Mouse (Mus musculus) hindbrain, embryonic 16.5 days (tissue): Measurements from ENCODE around the gene Galk1. TPM values are rescaled to one million over a fixed set of nuclear protein-coding genes. Genes with fewer than 3 reads are reported as not detected.
"Not testable (repeated sequence)": the region's sequence is repeated elsewhere in the genome, so short reads cannot be mapped to it uniquely, and the experiment has no call there.

ENCODE experiments used
- ATAC-seq: fragments of 200-750 bp; cut with Nextera tagmentation; 2 replicates; pipeline ENCODE4 v1.8.0; 2017; ENCODE audit warnings: moderate TSS enrichment, moderate library complexity
- H3K27ac ChIP-seq: fragments of 300-500 bp; sonication (generic); 2 replicates; pipeline ENCODE4 v1.5.1; 2014; ENCODE audit warnings: low read depth, mild to moderate bottlenecking, control low read depth, low read length, moderate library complexity
- H3K27me3 ChIP-seq: fragments of 300-500 bp; sonication (generic); replicated peaks from 2 replicates; pipeline ENCODE4 v1.6.1; 2014; ENCODE audit warnings: low read length; ENCODE audit not compliant: control insufficient read depth, insufficient read depth
- H3K36me3 ChIP-seq: fragments of 300-500 bp; sonication (generic); 2 replicates; pipeline ENCODE4 v1.6.1; 2014; ENCODE audit warnings: mild to moderate bottlenecking, low read length, moderate library complexity, mixed read lengths; ENCODE audit not compliant: control insufficient read depth, insufficient read depth
- H3K4me1 ChIP-seq: fragments of 300-500 bp; sonication (generic); 2 replicates; pipeline ENCODE4 v1.6.1; 2014; ENCODE audit warnings: low read depth, low read length; ENCODE audit not compliant: control insufficient read depth, insufficient read depth
- H3K4me2 ChIP-seq: fragments of 300-500 bp; sonication (generic); 2 replicates; pipeline ENCODE4 v1.6.1; 2014; ENCODE audit warnings: mild to moderate bottlenecking, low read length, control low read depth, moderate library complexity
- H3K4me3 ChIP-seq: fragments of 300-500 bp; sonication (generic); 2 replicates; pipeline ENCODE4 v1.5.1; 2014; ENCODE audit warnings: mild to moderate bottlenecking, low read length, control low read depth, moderate library complexity
- H3K9ac ChIP-seq: fragments of 300-500 bp; sonication (generic); 2 replicates; pipeline ENCODE4 v1.6.1; 2014; ENCODE audit warnings: low read depth, mild to moderate bottlenecking, control low read depth, low read length, moderate library complexity
- H3K9me3 ChIP-seq: fragments of 300-500 bp; sonication (generic); 2 replicates; pipeline ENCODE4 v1.6.1; 2014; ENCODE audit warnings: mild to moderate bottlenecking, low read length, moderate library complexity; ENCODE audit not compliant: control insufficient read depth
- WGBS: fragments of 180-500 bp; shearing (Covaris S2); extraction: QIAGEN DNeasy Blood & Tissue Kit; methylation state at CpG from one replicate; pipeline ENCODE4 v1.1.7; 2014; 5-methylcytosine and 5-hydroxymethylcytosine counted together
- polyA plus RNA-seq: library from polyadenylated mRNA; unstranded; fragments of >200 nt; fragmentation: Nextera tagmentation; extraction: Ambion mirVana; gene quantifications from 2 replicates; pipeline ENCODE4 v1.2.1, GENCODE M21; 2015

Galk1 gene
- polyA plus RNA-seq, 1 experiment from 2014 or later = 76.0 TPM

DNA sequence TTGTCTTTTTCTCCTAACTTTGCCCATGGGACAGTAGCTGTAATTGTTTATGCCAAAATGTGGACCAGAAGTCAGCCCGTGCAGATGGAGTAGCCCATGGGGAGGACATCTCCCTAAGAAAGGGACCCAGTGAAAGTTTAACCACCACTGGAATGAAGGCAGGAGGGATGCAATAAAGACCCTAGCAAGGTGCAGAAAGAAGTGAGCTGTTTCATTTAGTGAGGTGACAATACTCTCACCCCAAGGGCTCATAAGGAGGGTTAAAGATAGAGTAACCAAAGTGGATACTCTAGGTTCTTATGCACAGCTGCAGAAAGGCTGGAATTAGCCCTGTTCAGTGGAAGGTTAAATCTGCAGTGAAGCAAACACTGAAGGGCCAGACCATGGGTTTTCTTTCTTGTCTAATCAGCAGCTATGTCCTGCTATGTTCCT lies 6.9 kb upstream of the Galk1 start:
- Histone ChIP-seq H3K4me1 (peaks cover 10% of the 10 kb centered on the region), H3K4me3 (no peak overlapping the region), H3K9ac (no peak overlapping the region), H3K27ac (no peak overlapping the region), H3K27me3 (no peaks in the 10 kb centered on the region), H3K36me3 (peaks cover 7% of the 10 kb centered on the region; the same call in 1 of the 2 replicates), H3K9me3 (no peaks in the 10 kb centered on the region), H3K4me2 (no peak overlapping the region)
- no peak for ATAC-seq
- WGBS = 37% methylated on average over 1 of the region's 1 CpGs

DNA sequence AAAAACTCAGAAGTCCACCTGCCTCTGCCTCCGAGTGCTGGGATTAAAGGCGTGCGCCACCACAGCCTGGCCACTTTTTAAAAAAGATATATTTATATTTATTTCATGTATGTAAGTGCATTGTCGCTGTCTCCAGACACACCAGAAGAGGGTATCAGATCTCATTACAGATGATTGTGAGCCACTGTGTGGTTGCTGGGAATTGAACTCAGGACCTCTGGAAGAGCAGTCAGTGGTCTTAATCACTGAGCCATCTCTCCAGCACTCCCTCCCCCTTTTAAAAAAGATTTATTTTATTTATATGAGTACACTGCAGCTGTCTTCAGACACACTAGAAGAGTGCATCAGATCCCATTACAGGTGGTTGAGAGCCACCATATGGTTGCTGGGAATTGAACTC lies 6.3 kb upstream of the Galk1 start:
- H3K4me1 ChIP-seq, H3K9me3 ChIP-seq, H3K4me2 ChIP-seq, H3K4me3 ChIP-seq, ATAC-seq, H3K27ac ChIP-seq, H3K9ac ChIP-seq, H3K36me3 ChIP-seq, H3K27me3 ChIP-seq: not testable (repeated sequence)
- 91% methylated on average over 4 of the region's 4 CpGs for WGBS

DNA sequence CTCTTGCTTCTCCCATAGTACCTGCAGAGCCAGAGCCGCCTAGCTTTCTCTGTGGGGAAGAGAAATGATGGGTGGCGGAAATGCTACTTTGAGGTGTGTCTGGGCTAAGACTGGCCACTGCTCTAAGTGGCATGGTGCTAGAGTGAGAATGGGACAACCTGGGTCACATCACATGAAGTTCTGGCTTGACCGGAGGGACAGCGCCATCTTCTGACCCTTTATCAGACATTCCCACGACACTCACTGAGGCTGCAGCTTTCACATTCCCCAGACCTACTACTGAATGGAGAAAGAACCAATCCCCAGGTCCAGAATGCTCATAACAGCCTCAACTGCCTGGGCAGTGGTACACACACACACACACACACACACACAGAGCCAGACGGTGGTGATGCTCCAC lies 5.6 kb upstream of the Galk1 start:
- Histone ChIP-seq H3K9ac (no peak overlapping the region), H3K9me3 (no peaks in the 10 kb centered on the region), H3K27me3 (no peaks in the 10 kb centered on the region), H3K27ac (no peak overlapping the region), H3K4me3 (no peak overlapping the region), H3K4me2 (no peak overlapping the region), H3K4me1 (peaks cover 10% of the 10 kb centered on the region), H3K36me3 (peaks cover 7% of the 10 kb centered on the region; the same call in 1 of the 2 replicates)
- WGBS = 22% methylated on average over 6 of the region's 6 CpGs
- ATAC-seq = peak; percentile 32; the same call in 1 of the 2 replicates

DNA sequence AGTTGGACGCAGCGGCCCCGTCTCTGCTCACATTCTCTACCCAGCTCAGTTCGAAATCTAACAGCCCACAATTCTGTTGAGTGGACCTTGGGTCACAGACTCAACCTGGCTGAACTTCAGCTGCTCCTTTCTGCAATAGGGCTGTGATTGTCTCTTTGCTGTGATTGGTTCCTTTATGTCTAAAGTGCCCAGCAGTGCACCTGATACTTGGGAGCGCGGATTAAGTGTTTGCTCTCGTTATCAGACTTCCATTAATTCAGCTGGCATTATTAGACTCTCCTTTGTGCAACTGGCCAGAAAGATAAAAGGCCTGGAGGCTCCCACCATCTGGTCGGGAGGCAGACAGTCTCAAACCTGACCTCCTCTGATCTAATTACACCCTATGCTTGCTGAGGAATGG lies 2.3 kb upstream of the Galk1 start:
- 63% methylated on average over 8 of the region's 8 CpGs for WGBS
- Histone ChIP-seq H3K27ac (no peak overlapping the region), H3K9ac (no peak overlapping the region), H3K4me3 (no peak overlapping the region), H3K36me3 (no peaks in the 10 kb centered on the region; the same call in 1 of the 2 replicates), H3K4me2 (no peak overlapping the region), H3K27me3 (no peaks in the 10 kb centered on the region), H3K9me3 (no peaks in the 10 kb centered on the region), H3K4me1 (peaks cover 7% of the 10 kb centered on the region; the same call in 1 of the 2 replicates)
- no peak for ATAC-seq

DNA sequence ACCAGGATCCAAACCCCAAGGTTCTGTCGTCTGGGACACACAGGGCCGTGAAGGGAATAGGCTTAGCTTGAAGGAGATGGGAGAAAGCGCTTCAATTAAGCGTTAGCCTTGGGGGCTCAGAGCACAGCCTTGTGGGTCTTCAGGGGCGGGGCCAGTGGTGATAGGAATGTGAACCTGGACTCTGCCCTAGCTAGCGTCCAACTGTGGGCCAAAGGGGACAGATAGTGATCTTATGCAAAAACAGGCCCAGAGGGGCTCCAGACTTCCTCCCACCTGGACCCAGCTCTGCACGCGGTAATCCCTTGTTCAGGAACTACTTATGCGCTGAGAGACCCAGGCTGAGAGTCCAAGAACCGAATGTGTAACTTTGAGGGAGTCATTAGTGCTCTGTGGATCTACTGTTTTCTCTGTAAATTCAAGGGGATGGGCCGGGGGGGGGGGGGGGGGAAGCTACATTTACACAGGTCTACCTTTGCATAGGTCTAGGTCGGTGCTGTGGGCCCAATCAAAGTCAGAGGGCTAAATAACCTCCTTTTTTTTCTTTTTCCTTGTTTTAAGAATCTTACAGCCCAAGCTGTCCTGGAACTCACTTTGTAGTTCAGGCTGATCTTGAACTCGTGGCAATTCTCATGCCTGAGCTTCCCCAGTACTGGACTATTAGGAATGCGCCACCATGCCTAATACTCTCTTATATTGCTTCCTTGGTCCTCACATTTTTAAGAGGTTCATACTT lies 824 bp downstream of the Galk1 start:
- Histone ChIP-seq H3K9me3 (no peaks in the 10 kb centered on the region), H3K4me2 (peak overlapping the region; percentile 87), H3K27me3 (no peaks in the 10 kb centered on the region), H3K4me1 (peaks cover 7% of the 10 kb centered on the region; the same call in 1 of the 2 replicates), H3K9ac (peak overlapping the region; percentile 87), H3K27ac (peak overlapping the region; percentile 83), H3K4me3 (peak overlapping the region; percentile 68), H3K36me3 (no peaks in the 10 kb centered on the region; the same call in 1 of the 2 replicates)
- WGBS = 30% methylated on average over 14 of the region's 14 CpGs
- ATAC-seq = no peak

DNA sequence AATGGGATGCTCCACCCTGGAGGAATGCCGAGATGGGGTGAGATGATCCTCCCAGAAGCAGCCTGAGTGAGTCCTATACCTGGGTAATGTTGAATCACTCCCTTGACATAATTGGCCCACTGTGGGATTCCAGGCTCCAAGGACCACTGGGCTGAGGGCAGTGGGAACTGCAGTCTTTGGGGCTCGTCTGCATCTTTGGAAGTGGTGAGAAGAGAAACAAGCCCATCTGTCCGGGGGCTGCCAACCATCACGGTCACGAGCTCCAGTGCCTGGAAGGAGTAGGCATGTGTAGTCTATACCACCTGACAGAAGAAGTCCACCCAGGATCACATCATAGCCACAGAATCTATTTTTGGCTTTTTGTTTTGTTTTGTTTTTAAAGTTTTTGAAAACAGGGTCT lies 1.6 kb downstream of the Galk1 start:
- Histone ChIP-seq H3K27me3 (no peaks in the 10 kb centered on the region), H3K4me3 (no peak overlapping the region), H3K4me1 (peaks cover 7% of the 10 kb centered on the region; the same call in 1 of the 2 replicates), H3K4me2 (no peak overlapping the region), H3K9ac (no peak overlapping the region), H3K36me3 (no peaks in the 10 kb centered on the region; the same call in 1 of the 2 replicates), H3K9me3 (no peaks in the 10 kb centered on the region), H3K27ac (no peak overlapping the region; the same call in 1 of the 2 replicates)
- ATAC-seq = no peak
- WGBS = 85% methylated on average over 5 of the region's 5 CpGs

DNA sequence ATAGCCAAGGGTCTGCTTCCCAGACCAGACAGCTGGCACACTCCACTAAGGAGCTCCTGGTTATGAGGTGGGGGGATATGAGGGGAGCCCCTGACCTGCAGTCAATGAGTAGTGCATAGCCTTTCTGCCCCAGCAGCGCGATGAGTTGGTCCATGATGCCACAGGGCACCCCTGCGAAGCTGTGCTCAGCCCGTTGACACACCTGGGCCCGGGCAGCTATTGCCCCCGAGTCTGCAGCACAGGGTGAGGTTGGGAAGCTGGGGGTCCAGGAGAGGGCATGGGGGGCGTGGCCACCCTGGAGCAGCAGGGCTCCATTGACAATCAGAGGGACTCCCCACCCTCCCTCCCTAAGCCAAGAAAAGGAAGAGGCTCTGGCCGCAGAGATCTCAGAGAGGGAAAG lies 2.4 kb downstream of the Galk1 start:
- Histone ChIP-seq H3K4me2 (no peak overlapping the region), H3K36me3 (no peaks in the 10 kb centered on the region; the same call in 1 of the 2 replicates), H3K9ac (no peak overlapping the region; the same call in 1 of the 2 replicates), H3K27ac (peak overlapping the region; percentile 54), H3K4me1 (peaks cover 11% of the 10 kb centered on the region), H3K4me3 (no peak overlapping the region), H3K27me3 (no peaks in the 10 kb centered on the region), H3K9me3 (no peaks in the 10 kb centered on the region)
- no peak for ATAC-seq
- WGBS = 79% methylated on average over 8 of the region's 8 CpGs

DNA sequence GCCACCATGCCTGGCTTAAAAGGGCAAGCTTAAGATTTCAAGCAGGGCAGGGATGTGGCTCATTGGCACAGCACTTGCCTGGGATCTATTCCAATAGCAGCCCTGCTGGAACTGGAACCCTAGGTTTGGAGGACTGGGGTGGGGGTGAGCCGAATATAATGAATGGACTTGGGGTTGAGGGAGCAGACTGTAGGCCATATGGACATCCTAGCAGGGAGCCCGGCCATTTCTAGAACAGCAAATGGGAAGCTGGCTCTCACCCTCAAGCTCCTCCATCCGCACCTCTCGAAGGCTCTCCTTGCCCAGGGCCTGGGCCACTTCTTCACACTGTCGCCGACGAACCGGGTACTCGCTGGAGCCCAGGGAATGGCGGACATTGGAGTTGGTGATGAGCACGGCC lies 2.9 kb downstream of the Galk1 start:
- H3K9ac ChIP-seq = no peak overlapping the region
- peaks cover 16% of the 10 kb centered on the region for H3K4me1 ChIP-seq
- no peak overlapping the region for H3K4me2 ChIP-seq
- H3K4me3 ChIP-seq = no peak overlapping the region
- no peaks in the 10 kb centered on the region for H3K9me3 ChIP-seq
- ATAC-seq = peak; percentile 9; the same call in 1 of the 2 replicates
- 82% methylated on average over 11 of the region's 11 CpGs for WGBS
- no peaks in the 10 kb centered on the region for H3K27me3 ChIP-seq
- H3K27ac ChIP-seq = peak overlapping the region; percentile 54; the same call in 1 of the 2 replicates
- no peaks in the 10 kb centered on the region; the same call in 1 of the 2 replicates for H3K36me3 ChIP-seq

DNA sequence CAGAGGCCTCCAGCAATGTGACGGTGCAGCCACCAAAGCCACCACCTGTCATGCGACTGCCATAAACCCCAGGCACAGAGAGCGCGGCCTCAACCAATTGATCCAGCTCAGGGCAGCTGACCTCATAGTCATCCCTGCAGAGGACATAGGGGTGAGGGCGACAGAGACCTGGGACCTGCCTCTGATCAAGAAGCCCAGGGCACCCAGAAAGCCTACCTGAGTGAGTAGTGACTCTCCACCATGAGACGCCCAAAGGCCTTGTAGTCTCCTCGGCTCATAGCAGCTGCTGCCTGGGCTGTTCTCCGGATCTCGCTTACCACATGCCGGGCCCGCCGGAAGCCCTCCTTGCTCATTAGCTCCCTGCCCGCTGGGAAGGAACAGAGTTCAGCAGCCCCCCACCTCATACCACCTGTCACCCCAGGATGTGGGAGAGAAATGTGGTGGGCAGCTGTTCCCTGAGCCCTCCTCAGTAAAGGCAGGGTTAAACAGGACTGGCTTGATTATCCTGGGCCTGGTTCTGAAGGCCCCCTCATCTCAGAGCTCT lies 3.6 kb downstream of the Galk1 start:
- H3K9ac ChIP-seq = no peak overlapping the region
- no peaks in the 10 kb centered on the region for H3K27me3 ChIP-seq
- WGBS = 79% methylated on average over 13 of the region's 13 CpGs
- no peaks in the 10 kb centered on the region for H3K9me3 ChIP-seq
- peak overlapping the region; percentile 27; the same call in 1 of the 2 replicates for H3K27ac ChIP-seq
- H3K4me2 ChIP-seq = no peak overlapping the region
- no peak overlapping the region for H3K4me3 ChIP-seq
- ATAC-seq = no peak
- no peaks in the 10 kb centered on the region; the same call in 1 of the 2 replicates for H3K36me3 ChIP-seq
- peaks cover 19% of the 10 kb centered on the region for H3K4me1 ChIP-seq
